Mouse (Mus musculus) heart, postnatal 10 days (tissue): Measurements from ENCODE around the gene Slc31a1. TPM values are rescaled to one million over a fixed set of nuclear protein-coding genes. Genes with fewer than 3 reads are reported as not detected.

Experiments
- DNase-seq, 2 experiments: peaks; one replicate each; pipeline ENCODE4 v3.0.0; 2021
- intact Hi-C: fragments of 180-260 bp; cut with DNase I; formaldehyde crosslinking; loops from one replicate; pipeline ENCODE4 v1.15.1; 2025
- total RNA-seq, 2 experiments: library from RNA; stranded (reverse); gene quantifications; 2 replicates each; pipeline ENCODE4 v1.2.3; 2021

Slc31a1 gene
- total RNA-seq, 2 experiments from 2014 or later = 31.3 to 31.8 TPM

- intact Hi-C loops = no loop called here
- DNase-seq = no peak
These were observed 37.3 kb downstream of the Slc31a1 start for GRCm38 (mm10) chr4:62397616-62398365.

DNA sequence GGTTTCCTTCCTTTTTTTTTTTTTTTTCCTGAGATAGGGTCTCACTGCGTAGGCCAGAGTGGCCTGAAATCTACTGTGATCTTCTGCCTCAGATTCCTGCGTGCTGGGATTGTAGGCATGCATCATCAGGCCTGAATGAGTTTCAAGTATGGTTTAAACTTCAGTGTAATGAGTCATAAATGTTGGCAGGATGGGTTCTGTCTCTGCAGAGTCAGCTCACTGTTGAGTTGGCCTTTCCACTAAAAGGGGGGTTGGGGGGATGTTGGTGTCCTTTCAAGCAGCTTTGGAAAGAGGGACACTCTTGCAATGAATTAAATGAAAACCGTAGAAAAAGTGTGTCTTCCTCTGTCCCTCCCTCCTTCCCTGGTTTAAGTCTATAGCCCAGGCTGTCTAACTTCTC, 38.4 kb downstream of the Slc31a1 start:
- peak; percentile 19 to 27 for DNase-seq
- intact Hi-C loops = no loop called here

DNA sequence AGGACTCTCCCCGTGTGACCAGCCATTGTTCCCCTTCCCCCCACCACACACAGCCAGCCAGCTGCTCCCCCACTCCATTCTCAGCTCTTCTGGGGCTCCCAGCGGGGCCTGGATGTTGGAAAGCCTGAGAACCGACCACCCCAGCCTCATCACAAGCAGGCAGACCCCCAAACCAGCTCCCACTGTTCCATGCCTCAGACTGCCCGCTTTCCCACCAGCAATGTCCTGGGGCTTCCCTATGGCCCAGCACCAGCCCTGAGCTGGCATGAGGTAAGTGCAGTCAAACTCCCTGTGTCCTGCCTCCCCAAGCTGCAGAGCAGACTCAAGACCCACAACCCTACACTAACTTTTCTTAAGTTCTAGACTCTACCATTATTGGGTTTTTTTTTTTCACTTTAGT, 45.6 kb downstream of the Slc31a1 start:
- DNase-seq = no peak
- intact Hi-C loops = loop anchor here (2.0 to 10.0 kb wide), 2 partner anchors 45 to 99 kb away; partner anchors contain the start of genes Fkbp15, Hdhd3 and Slc31a1

DNA sequence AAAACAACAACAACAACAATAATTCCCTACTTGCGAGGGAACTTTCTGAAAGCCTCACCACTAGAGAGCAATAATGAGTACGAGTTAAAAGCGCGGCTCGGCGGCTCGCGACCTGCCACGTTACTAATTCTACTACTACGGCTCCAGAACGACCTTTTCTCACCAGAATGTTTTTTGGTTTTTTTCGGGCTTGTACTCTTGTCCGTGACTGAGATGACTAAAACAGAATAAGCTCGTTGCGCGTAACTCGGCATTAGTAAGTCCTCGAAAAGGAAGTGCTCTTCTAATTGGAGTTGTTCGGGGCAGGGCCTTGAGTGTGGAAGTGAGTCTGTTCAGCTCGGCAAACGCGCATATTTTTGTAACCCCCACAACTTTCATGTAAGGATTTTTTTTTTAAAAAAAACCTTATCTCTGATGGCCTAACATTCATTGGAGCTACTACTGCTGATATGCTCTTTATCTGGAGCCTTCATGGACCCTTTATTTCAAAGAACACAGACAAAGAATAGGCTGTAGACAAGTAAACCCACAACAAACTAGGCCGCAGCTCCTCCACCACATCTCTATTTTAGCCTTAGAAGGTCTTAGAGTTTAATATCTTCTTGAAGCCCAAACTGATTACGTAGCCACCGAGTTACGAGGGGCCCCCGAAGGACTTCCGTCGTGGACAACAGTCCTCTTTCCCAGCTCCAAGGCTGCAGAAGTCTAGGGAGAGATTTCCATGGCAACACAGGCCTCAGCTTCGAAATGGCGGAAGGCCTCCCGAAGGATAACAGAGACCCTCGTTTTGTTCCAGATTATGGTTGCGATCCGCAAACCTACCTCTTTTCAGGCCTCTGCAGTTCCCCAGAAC, 47.4 kb downstream of the Slc31a1 start:
- DNase-seq = peak; percentile 73 to 75
- intact Hi-C loops = loop anchor here (2.0 to 10.0 kb wide), 2 partner anchors 47 to 97 kb away; partner anchors contain the start of genes Fkbp15, Hdhd3 and Slc31a1

- peak; percentile 99 for DNase-seq
- intact Hi-C loops = loop anchor here (10.0 kb wide), 1 partner anchor 96 kb away; the partner anchor contains the start of gene Hdhd3
These were observed 48.2 kb downstream of the Slc31a1 start, which contains the start of the genes Cdc26 and Prpf4 for GRCm38 (mm10) chr4:62408601-62409282. Gene Cdc26, minus strand, starts transcription at chr4:62408642. Gene Prpf4, plus strand, starts transcription at chr4:62408797.

- no peak for DNase-seq
These were observed 49.1 kb downstream of the Slc31a1 start for GRCm38 (mm10) chr4:62409615-62410014.

DNA sequence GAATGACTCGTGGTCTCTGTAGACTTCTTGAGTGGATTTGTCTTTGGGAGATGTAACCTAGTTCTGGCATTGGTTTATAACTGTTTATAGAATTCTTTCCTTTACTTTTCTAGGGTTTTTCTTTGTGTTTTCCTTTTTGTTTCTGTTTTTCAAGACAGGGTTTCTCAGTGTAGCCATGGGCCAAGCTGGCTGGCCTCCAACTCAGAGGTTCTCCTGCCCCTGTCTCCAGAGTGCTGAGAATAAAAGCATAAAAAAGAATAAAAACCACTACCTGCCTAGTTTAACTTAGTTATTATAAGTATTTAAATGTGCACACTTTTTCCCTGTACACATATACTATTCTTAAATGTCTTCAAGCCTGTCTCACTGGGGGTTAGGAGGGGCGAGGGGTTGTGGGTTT, 49.8 kb downstream of the Slc31a1 start:
- no peak for DNase-seq
- intact Hi-C loops = no loop called here

More at GRCm38 (mm10) chr4:62409615-62410014, 49.1 kb downstream of the Slc31a1 start:
- intact Hi-C loops = loop anchor here (10.0 kb wide), 1 partner anchor 95 kb away; the partner anchor contains the start of gene Hdhd3

DNA sequence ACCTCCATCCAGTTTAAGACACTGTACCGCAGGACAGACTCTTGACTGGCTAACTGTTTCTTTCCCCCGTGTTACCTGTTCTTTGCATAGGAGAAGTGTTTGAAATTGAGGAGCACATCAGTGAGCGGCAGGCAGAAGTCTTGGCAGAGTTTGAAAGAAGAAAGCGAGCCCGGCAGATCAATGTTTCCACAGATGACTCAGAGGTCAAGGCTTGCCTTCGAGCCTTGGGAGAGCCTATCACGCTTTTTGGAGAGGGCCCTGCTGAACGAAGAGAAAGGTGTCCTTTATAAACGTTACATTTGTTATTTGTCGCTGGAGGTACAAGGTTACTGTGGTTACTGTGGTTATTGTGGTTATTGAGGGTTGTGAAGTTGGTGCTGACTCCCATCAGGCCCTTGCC, 51.1 kb downstream of the Slc31a1 start:
- no peak for DNase-seq
- intact Hi-C loops = no loop called here

GRCm38 (mm10) chr4:62418448-62418847, 57.9 kb downstream of the Slc31a1 start:
- DNase-seq = no peak
- intact Hi-C loops = no loop called here

DNA sequence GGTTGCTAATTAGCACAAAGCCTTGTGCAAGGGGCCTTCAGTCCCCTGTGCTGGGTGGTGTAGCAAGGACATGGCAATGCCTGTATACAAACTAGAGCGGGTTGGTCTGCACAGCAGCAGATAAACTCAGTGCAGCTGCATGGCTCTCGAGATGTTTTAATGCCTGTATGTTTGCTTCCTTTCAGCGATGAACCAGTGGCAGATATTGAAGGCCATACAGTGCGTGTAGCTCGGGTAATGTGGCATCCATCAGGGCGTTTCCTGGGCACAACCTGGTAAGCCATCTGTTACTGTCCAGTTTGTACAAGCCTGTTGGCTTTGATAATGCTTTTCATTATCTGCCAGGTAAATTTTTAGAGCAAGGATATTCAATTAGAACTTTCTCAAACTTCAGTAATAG, 58.6 kb downstream of the Slc31a1 start:
- no peak for DNase-seq
- intact Hi-C loops = no loop called here

DNA sequence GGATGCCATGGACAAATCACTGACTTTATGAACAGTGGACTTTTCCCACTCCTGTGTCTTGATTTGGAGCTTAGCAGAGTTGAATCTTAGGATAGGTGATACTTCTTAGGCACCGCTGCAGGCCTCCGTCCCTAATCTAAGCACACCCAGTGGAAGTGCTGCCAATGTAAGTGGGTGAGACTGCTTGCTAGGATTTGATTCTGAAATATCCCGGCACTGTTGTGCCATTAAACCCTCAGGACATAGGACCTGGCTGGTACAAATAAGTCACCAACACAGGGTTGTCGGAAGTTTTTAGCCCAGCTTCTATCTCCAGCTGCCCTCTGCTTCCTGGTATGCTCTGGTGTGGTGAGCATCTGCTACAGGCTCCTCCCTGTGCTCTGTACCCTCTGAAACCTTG, 65.4 kb downstream of the Slc31a1 start:
- intact Hi-C loops = no loop called here
- no peak for DNase-seq

- no peak for DNase-seq
- intact Hi-C loops = no loop called here
These were observed 67.6 kb downstream of the Slc31a1 start for GRCm38 (mm10) chr4:62427978-62428758.

- intact Hi-C loops = no loop called here
- DNase-seq = no peak
These were observed 69.1 kb downstream of the Slc31a1 start for GRCm38 (mm10) chr4:62429616-62430015.

DNA sequence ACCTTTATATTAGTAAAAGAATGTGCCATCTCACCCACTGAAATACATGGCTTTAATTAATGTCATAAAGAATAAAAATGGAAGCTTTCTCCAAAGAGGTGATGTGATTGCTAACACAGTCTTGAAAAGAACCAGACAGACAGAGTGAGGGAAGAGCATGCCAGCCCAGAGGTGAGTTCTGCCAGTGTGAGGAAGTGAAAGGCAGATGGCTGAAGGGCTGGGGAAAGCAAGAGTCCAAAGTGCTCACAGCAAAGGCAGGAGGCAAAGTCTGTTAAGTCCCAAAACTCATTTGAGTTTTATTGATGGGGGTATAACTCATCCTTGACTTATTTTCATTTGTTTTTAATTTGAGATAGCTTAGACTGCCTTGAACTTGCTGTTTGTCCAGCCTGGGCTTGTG, 70.2 kb downstream of the Slc31a1 start:
- intact Hi-C loops = no loop called here
- no peak for DNase-seq

- no peak for DNase-seq
- intact Hi-C loops = no loop called here
These were observed 71.0 kb downstream of the Slc31a1 start for GRCm38 (mm10) chr4:62431522-62431921.

GRCm38 (mm10) chr4:62433939-62434870, 73.7 kb downstream of the Slc31a1 start:
- no peak for DNase-seq
- intact Hi-C loops = no loop called here

DNA sequence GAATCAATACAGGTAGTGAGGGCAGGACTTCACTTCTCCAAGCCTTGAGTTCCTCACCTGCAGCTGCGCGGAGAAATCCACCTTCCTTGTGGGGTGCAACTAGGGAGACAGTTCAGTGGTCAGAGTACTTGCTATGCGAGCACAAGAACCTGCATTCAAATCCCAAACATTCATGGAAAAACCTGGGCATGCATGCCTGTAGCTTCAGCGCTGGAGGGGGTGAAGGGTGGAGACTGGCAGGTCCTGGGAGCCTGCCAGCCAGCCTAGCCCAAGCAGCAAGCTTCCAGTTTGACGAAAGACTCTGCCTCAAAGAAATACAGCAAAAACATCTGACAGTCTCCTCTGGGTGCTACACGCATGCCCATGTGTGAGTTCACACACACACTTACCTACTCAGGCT, 74.6 kb downstream of the Slc31a1 start, which contains the start of gene Rnf183:
Gene Rnf183 (minus strand): TSS at position 172 of the 400 bp plus-strand sequence.
- intact Hi-C loops = no loop called here
- no peak for DNase-seq

DNA sequence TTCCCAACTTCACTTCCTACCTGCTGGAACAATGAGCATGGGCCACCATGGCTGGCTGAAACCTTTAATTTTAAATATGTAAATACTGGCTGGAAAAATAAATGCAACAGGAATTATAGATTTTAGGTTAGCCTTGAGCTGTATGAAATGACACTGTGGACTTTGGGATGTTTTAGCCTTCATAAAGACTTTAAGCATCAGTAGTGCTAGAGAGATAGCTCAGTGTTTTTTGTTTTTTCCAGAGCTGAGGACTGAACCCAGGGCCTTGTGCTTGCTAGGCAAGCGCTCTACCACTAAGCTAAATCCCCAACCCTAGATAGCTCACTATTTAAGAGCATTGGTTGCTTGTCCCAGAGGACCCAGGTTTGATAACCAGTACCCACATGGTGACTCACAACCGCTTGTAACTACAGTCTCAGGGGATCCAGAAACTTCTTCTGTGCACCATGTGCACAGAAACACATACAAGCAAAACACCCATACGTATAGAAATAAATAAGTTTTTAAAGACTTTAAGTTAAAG, 76.8 kb downstream of the Slc31a1 start:
- intact Hi-C loops = no loop called here
- no peak for DNase-seq

DNA sequence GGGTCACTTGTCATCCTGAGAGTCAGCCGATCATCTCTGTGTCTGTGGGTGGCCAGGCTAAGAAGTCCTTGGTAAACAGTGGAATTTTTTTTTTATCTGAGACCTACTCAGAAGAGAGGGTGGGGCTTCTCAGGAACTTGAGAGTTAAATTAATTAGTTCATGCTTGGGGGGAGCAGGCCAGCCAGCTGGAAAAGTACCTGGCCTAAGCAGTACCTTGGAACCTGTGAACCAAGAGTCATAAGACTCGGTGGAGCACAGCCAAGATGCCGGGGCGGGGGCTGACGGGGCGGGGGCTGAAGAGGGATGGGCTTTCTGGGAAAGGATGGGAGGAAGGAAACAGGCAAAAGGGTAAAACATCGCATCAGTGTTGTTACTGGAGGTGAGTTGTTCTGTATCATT, 77.3 kb downstream of the Slc31a1 start:
- no peak for DNase-seq
- intact Hi-C loops = no loop called here
